Mouse (Mus musculus) urinary bladder, postnatal 14 days (tissue): ENCODE data around the gene Lipt2.

ENCODE experiments used
- DNase-seq: peaks from one replicate; pipeline ENCODE4 v3.0.0; 2021; ENCODE audit warnings: low spot score

The Lipt2 gene

DNA sequence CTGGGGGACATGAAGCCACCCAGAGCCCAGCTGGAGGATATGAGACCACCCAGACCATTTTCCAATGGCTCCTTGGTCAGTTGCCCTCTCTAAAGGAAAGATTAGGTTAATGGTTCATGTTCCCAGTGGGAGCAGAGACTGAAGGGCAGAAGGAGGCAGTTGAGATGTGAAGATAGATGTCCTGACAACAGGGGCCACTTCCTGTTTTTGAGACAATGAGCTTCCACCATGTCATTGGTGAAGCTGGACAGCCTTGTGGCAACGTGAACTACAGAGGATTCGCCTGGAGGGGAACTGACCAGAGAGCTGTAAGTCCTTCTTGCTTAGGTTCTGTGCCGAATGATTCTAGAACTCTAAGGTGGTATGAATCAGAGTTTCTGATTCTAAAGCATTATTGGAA lies 17.2 kb downstream of the Lipt2 start, which contains the start of gene Kcne3:
Kcne3 (plus strand) TSS at position 234 of the 400 bp plus-strand sequence.
- DNase-seq = no peak

DNA sequence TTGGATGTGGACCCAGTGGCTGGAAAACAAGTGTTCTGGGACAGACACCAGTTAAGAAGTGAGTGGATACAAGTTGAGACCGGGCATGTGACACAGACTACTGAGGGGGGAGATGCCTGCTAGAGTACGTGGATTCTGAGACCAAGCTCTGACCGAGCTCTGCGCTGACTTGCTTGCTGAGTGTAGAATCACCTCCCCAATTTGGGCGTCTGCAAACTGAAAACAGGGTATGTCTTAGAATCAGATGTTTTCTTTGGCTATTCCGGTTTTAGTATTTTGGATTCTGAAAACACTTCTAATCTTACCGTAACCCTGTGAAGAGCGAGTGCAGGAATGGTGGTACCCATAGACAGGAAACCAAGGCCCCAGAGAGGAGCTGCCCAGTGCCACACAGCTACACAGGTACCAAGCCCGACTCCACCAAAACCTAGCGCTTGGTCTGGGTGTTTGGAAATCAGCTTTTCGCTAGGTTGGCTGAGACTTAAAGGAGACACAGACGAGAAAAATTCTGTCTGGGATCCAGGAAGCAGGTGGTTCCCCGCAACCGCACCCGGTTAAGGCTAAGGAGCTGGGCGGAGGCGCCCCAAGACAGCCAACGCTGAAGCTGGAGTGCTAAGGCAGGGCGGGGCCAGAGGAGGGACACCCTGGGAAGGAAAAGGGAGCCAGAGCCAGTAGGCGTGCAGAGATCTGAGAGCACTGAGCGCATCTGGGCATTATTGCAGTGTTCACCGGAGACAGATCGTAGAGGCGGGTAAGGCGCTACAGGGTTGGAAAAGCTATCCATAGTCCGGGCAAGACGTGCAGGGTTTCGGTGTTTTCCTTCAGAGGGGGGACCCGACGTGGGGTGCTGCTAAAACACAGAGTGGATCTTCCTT lies 19.2 kb downstream of the Lipt2 start:
- DNase-seq = peak; percentile 64

DNA sequence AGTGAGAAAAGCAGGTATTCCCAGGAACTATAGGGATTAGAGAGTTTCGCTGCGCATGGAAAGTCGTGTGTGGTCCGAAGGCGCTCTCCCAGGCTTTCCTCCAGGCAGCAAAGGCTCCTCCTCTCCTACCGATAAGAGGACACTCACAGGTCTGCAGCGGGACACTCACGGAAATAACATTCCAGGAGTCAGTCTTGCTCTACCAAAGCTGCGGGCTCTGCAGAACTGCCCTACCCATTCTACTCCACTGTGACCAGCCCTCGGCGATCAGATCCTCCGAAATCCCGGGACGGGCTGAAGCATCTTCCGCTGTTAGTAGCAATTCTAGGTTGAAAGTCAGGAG lies 19.8 kb downstream of the Lipt2 start:
- peak; percentile 17 for DNase-seq

DNA sequence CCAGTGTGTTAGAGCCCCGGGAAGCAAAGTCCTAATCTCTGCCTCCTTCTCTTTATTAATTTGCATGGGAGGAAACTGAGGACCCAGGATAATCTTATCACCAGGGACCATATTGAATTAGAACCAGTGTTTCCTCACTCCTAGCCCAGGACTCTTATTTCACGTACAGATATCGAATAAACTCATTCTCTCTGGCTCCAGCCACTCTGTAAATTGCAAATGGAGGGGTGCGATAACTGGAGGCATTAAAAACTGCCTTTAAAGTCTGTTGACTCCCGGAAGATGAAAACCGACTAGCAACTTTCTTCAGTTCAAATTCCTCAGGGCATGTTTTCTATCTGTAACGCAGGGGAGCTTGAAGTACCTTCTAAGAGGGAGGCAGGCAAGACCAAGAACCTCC lies 20.3 kb downstream of the Lipt2 start:
- no peak for DNase-seq

DNA sequence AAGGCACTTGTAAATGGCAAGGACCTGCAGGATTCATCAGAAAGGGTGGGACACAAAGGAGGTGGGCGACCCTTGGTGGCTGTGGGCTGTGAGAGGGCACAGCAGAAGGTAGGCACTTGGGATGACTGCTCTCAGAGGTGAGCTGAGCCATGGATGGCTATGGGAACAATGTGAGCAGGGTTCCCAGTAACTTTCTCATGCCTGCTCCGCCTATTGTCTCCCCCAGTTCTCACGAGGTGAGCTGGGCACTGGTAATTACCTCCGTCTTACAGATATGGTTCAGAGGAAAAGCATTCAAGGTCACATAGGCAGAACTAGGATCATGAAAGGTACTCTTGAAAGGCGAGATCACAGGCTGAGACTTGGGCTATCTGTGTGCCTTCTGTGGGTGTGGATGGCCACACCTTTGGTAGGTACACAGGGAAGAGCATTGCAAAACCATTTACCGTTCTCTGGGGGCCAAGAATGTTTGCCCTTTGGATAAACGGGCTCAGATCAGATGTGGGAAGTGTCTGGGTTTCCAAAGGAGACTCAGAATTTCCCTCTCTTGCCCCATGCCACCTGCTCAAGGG lies 20.8 kb downstream of the Lipt2 start:
- DNase-seq = no peak

DNA sequence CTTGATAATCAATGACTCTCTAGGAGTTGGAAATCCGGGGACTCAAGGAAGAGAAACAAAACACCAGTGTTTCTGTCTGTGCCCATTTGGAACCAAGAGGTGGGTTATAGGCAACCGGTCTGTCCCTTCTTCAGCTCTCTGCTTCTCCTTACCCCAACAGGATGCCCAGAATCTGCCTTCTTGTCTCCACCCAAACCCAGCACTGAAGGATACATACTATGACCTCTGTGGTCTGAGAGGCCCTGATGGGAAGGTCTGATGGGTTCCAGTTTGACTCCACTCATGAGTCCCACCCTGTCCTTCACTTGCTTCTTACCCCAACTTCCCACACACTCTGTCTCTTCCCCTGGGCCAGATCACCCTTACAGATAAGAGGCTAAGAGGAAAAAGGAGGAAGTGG lies 22.1 kb downstream of the Lipt2 start:
- no peak for DNase-seq

DNA sequence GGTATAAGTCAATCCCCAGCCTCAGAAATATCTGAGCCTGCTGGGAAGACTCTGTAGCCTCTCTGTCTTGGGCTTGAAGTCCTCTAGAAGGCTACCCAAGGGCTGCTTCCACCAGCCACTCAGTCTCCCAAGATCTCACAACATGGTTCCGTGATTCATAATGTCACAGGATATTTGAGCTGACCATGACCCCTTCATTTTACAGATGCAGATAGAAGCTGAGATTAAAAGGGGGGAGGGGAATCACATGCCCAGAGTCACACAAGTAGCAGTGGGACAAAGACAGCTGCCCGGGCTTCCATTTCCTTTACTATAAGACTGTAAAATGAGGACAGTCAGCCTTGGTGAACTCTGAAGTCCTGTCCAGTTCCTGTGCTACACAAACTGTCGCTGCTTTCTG lies 22.5 kb downstream of the Lipt2 start:
- DNase-seq = no peak

DNA sequence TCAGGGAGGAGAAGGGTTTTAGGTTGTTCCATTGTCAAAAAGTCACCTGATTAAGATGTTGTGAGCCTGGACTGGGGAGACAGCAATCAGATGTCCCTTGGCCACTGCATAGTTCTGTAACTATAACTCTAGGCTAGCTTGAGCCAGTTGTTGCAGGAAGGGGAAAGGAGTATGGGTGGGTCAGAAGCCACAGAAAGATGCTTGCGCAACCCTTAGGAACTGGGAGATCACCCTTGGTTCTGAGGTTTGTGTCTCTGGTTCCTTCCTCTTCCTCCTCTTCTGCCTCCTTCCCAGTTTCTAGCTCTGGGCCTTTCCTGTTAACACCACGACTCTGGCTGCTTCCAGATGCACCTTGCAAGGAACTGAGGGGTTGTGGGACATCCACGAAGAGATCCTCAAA lies 23.3 kb downstream of the Lipt2 start:
- DNase-seq = no peak

DNA sequence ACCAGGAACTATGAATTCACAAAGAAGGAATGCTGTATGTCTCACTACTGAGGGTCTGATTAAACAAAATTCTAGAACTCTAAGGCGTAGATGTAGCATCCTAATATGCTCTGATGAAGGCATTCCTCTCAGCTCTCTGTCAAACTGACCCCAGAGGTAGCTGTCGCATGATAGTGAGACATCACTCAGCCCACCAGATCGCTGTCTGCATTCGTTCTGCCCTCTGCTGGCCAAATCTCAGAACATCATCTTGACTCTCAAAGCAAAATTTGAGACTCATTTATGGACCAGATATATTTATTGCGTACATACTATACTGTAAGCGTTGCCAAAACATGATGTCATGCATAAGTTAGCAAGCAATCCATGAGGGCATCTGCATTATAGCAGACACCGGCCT lies 28.5 kb downstream of the Lipt2 start:
- DNase-seq = peak; percentile 47

DNA sequence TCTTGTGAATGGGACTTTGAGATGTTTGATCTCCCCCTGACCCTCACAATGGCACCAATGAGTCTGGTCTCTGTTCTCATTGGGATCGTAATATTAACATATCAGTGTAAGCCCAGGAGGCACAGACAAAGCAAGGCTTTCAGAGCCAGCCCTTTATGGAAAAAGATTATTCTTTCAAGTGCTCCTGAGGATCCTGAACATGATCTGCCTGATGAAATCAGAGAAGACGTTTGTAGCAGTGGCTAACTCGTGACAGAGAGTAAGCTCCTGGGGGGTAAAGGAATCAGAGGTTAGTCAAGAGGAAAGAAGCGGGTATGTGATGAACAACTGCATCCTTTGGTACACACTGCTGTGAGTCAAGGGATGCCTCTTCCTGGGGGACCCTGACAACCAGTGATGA lies 31.1 kb downstream of the Lipt2 start:
- DNase-seq = no peak

DNA sequence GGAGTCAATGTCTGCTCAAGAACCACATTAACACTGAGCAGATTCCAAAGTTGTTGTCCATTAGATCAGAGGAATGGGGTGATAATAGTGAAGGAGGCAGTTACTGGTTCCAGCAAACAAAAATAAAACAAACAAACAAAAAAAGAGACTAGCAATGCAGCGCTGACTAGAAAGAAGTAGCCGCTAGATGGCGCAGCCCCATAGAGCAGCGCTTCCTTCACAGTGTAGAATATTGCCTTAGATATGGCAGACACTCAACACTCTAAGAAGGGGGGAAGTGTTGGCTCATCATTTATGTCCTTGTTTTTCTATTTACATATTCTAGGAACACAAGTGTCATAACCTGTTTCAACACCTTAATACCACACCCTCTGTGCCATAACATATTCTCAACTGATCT lies 31.7 kb downstream of the Lipt2 start:
- DNase-seq = peak; percentile 76

DNA sequence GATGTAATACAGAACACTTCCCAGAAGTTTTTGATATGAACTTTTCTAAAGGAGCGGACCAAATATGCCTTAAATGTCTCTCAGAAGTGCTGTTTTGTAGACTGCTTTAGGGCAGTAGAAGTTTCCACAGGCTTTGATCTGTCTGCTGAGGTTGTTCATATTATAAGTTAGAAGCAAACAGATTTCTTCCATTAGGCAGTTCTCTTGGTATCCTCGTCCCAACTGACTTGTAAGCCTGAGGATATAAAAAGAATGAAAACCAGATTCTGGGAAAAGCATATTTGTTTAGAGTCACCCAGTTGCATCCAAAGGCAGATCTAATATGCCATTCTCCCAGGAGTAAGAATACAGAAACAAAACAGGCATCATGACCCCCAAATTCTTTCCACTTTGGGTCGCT lies 42.1 kb downstream of the Lipt2 start:
- DNase-seq = no peak

DNA sequence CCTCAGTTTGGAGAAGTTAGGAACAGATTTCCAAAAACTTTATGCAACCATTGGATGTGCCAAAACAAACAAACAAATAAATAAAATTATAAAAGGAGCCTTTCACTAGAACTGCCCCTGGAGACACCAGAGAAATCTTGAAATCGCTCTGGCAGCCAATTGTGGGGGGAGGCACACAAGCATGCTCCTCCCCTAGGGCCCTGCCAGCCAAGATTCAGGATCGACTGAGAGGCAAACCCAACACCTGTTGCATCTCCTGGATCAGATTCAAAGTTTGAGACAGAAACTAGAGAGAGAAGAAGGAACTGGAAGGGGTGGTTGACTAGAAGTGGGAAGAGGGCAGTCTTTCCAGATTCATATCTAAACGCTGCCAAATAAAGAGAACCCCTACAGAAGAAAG lies 44.5 kb downstream of the Lipt2 start:
- DNase-seq = no peak

DNA sequence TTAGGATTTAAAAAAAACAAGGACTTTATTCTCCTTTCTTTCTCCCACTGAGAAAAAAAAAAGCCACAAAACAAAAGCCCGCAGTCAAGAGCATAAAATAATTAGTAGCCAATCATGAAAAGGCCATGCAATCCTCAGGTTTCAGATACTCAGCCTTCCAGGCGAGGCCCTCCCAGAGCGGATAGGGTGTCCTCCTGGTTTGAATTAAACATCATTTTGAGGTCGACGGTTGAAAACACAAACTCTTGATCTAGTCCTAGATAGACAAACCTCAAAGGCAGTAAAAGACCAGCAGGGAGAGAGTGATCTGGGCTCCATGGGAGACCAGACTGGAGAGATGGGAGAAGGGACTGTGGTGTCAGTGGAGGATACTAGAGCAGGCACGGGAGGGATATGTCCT lies 45.8 kb downstream of the Lipt2 start:
- DNase-seq = no peak

DNA sequence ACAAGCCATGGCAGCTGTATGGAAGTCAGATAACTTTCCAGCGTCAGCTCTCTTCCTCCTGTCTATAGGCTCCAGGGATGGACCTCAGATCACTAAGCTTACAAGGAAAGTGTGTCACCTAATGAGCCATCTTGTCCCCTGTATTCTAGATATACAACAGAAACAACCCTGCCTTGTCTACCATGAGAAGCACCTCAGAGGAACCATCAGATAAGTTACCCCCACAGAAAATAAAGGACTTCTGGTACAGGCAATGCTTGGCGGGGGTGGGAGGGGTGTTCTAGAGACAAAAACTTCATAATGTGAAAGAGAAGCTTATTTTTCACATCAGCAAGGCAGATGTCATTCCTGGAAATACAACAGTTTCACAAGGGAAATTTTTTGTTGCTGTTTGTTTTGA lies 47.1 kb downstream of the Lipt2 start:
- DNase-seq = no peak

DNA sequence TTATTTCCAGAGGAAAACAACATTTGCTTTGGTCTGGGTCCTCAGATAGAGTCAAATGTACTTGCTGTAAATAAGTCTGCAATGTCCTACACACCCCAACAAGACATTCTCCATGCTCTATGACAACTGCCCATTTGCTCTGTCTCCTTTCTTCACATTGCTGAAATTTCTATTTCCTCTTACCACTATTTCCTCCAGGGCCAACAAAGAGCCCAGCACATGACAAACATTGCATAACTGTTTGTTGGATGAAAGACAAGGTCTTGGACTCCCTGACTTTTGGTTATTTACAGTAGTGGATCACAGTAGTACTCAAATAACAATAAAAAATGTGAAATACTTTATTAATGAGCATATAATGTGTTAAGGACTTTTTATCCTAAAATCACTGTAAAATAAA lies 48.8 kb downstream of the Lipt2 start:
- no peak for DNase-seq
